Mouse (Mus musculus): ENCODE data around the gene Gm16485. TPM values are rescaled to one million over a fixed set of nuclear protein-coding genes. Genes with fewer than 3 reads are reported as not detected.

The Gm16485 gene
- polyA plus RNA-seq (2011; ENCODE audit: insufficient read depth, insufficient read length, low read depth, missing spikeins) = 0.19 TPM in 1 of 2 replicates, not detected in the other

- no peaks in the 10 kb centered on the region for H3K36me3 ChIP-seq (ENCODE audit: control insufficient read depth, insufficient read depth, low read length, poor library complexity, severe bottlenecking)
- H3K27me3 ChIP-seq (ENCODE audit: control insufficient read depth, insufficient read depth, low read length, poor library complexity, severe bottlenecking) = no peaks in the 10 kb centered on the region
- 0 out of 2 replicates have a peak, but pooled peaks cover 2% of the 10 kb centered on the region for H3K9me3 ChIP-seq (replicated peaks; ENCODE audit: control insufficient read depth, insufficient read depth, low read length, poor library complexity, severe bottlenecking)
- no peak within 1 kb of the TSS for H3K4me3 ChIP-seq (ENCODE audit: low read depth, low read length)
- H3K4me1 ChIP-seq (ENCODE audit: control insufficient read depth, insufficient read depth, low read length) = no peaks in the 10 kb centered on the region
- no peak within 1 kb of the TSS for H3K27ac ChIP-seq (ENCODE audit: insufficient read depth, low read length)
- no peak for TF ChIP-seq CTCF (IDR thresholded peaks at IDR 0.05; ENCODE audit: low read depth, low read length)
- TF ChIP-seq POLR2A (IDR thresholded peaks at IDR 0.05; ENCODE audit: insufficient read depth, low read length) = no peak
- TF ChIP-seq EP300 (IDR thresholded peaks at IDR 0.05; ENCODE audit: insufficient read depth, low read depth, low read length) = no peak
- no peak within 1 kb of the TSS for H3K9ac ChIP-seq (ENCODE audit: low read depth, poor library complexity, severe bottlenecking)
Observed at GRCm38 (mm10) chr9:8971491-8971890, at the start of gene Gm16485. Gm16485 (plus strand) TSS chr9:8971791.

GRCm38 (mm10) chr9:8927561-8927960, 44.0 kb upstream of the Gm16485 start:
- Histone ChIP-seq H3K36me3 (ENCODE audit: control insufficient read depth, insufficient read depth, low read length, poor library complexity, severe bottlenecking) (no peaks in the 10 kb centered on the region), H3K9me3 (replicated peaks; ENCODE audit: control insufficient read depth, insufficient read depth, low read length, poor library complexity, severe bottlenecking) (no peaks in the 10 kb centered on the region), H3K4me1 (ENCODE audit: control insufficient read depth, insufficient read depth, low read length) (no peaks in the 10 kb centered on the region), H3K4me3 (ENCODE audit: low read depth, low read length) (no peak overlapping the region), H3K27me3 (ENCODE audit: control insufficient read depth, insufficient read depth, low read length, poor library complexity, severe bottlenecking) (no peaks in the 10 kb centered on the region), H3K9ac (ENCODE audit: low read depth, poor library complexity, severe bottlenecking) (no peak overlapping the region), H3K27ac (ENCODE audit: insufficient read depth, low read length) (no peak overlapping the region)
- TF ChIP-seq EP300 (IDR thresholded peaks at IDR 0.05; ENCODE audit: insufficient read depth, low read depth, low read length) (no peak), POLR2A (IDR thresholded peaks at IDR 0.05; ENCODE audit: insufficient read depth, low read length) (no peak), CTCF (IDR thresholded peaks at IDR 0.05; ENCODE audit: low read depth, low read length) (no peak)

- Histone ChIP-seq H3K36me3 (ENCODE audit: control insufficient read depth, insufficient read depth, low read length, poor library complexity, severe bottlenecking) (no peaks in the 10 kb centered on the region), H3K9me3 (replicated peaks; ENCODE audit: control insufficient read depth, insufficient read depth, low read length, poor library complexity, severe bottlenecking) (no peaks in the 10 kb centered on the region), H3K27me3 (ENCODE audit: control insufficient read depth, insufficient read depth, low read length, poor library complexity, severe bottlenecking) (no peaks in the 10 kb centered on the region), H3K4me1 (ENCODE audit: control insufficient read depth, insufficient read depth, low read length) (no peaks in the 10 kb centered on the region), H3K27ac (ENCODE audit: insufficient read depth, low read length) (no peak overlapping the region), H3K4me3 (ENCODE audit: low read depth, low read length) (no peak overlapping the region), H3K9ac (ENCODE audit: low read depth, poor library complexity, severe bottlenecking) (no peak overlapping the region)
- TF ChIP-seq POLR2A (IDR thresholded peaks at IDR 0.05; ENCODE audit: insufficient read depth, low read length) (no peak), EP300 (IDR thresholded peaks at IDR 0.05; ENCODE audit: insufficient read depth, low read depth, low read length) (no peak), CTCF (IDR thresholded peaks at IDR 0.05; ENCODE audit: low read depth, low read length) (no peak)
Observed at GRCm38 (mm10) chr9:8937753-8938152, 33.8 kb upstream of the Gm16485 start.

GRCm38 (mm10) chr9:8953306-8953705, 18.3 kb upstream of the Gm16485 start:
- TF ChIP-seq CTCF (IDR thresholded peaks at IDR 0.05; ENCODE audit: low read depth, low read length) (no peak), EP300 (IDR thresholded peaks at IDR 0.05; ENCODE audit: insufficient read depth, low read depth, low read length) (no peak), POLR2A (IDR thresholded peaks at IDR 0.05; ENCODE audit: insufficient read depth, low read length) (no peak)
- no peaks in the 10 kb centered on the region for H3K9me3 ChIP-seq (replicated peaks; ENCODE audit: control insufficient read depth, insufficient read depth, low read length, poor library complexity, severe bottlenecking)
- no peaks in the 10 kb centered on the region for H3K36me3 ChIP-seq (ENCODE audit: control insufficient read depth, insufficient read depth, low read length, poor library complexity, severe bottlenecking)
- H3K27me3 ChIP-seq (ENCODE audit: control insufficient read depth, insufficient read depth, low read length, poor library complexity, severe bottlenecking) = no peaks in the 10 kb centered on the region
- H3K9ac ChIP-seq (ENCODE audit: low read depth, poor library complexity, severe bottlenecking) = no peak overlapping the region
- no peak overlapping the region for H3K4me3 ChIP-seq (ENCODE audit: low read depth, low read length)
- no peak overlapping the region for H3K27ac ChIP-seq (ENCODE audit: insufficient read depth, low read length)
- no peaks in the 10 kb centered on the region for H3K4me1 ChIP-seq (ENCODE audit: control insufficient read depth, insufficient read depth, low read length)

- TF ChIP-seq POLR2A (IDR thresholded peaks at IDR 0.05; ENCODE audit: insufficient read depth, low read length) (no peak), CTCF (IDR thresholded peaks at IDR 0.05; ENCODE audit: low read depth, low read length) (no peak), EP300 (IDR thresholded peaks at IDR 0.05; ENCODE audit: insufficient read depth, low read depth, low read length) (no peak)
- no peak overlapping the region for H3K9ac ChIP-seq (ENCODE audit: low read depth, poor library complexity, severe bottlenecking)
- H3K36me3 ChIP-seq (ENCODE audit: control insufficient read depth, insufficient read depth, low read length, poor library complexity, severe bottlenecking) = no peaks in the 10 kb centered on the region
- no peaks in the 10 kb centered on the region for H3K4me1 ChIP-seq (ENCODE audit: control insufficient read depth, insufficient read depth, low read length)
- H3K9me3 ChIP-seq (replicated peaks; ENCODE audit: control insufficient read depth, insufficient read depth, low read length, poor library complexity, severe bottlenecking) = no peaks in the 10 kb centered on the region
- H3K27me3 ChIP-seq (ENCODE audit: control insufficient read depth, insufficient read depth, low read length, poor library complexity, severe bottlenecking) = no peaks in the 10 kb centered on the region
- no peak overlapping the region for H3K4me3 ChIP-seq (ENCODE audit: low read depth, low read length)
- no peak overlapping the region for H3K27ac ChIP-seq (ENCODE audit: insufficient read depth, low read length)
Observed at GRCm38 (mm10) chr9:8964512-8965133, 7.0 kb upstream of the Gm16485 start.

- no peaks in the 10 kb centered on the region for H3K4me1 ChIP-seq (ENCODE audit: control insufficient read depth, insufficient read depth, low read length)
- no peak for TF ChIP-seq EP300 (IDR thresholded peaks at IDR 0.05; ENCODE audit: insufficient read depth, low read depth, low read length)
- TF ChIP-seq POLR2A (IDR thresholded peaks at IDR 0.05; ENCODE audit: insufficient read depth, low read length) = no peak
- TF ChIP-seq CTCF (IDR thresholded peaks at IDR 0.05; ENCODE audit: low read depth, low read length) = no peak
- no peaks in the 10 kb centered on the region for H3K36me3 ChIP-seq (ENCODE audit: control insufficient read depth, insufficient read depth, low read length, poor library complexity, severe bottlenecking)
- no peak overlapping the region for H3K27ac ChIP-seq (ENCODE audit: insufficient read depth, low read length)
- H3K9ac ChIP-seq (ENCODE audit: low read depth, poor library complexity, severe bottlenecking) = no peak overlapping the region
- H3K9me3 ChIP-seq (replicated peaks; ENCODE audit: control insufficient read depth, insufficient read depth, low read length, poor library complexity, severe bottlenecking) = 0 out of 2 replicates have a peak, but pooled peaks cover 2% of the 10 kb centered on the region
- H3K4me3 ChIP-seq (ENCODE audit: low read depth, low read length) = no peak overlapping the region
- no peaks in the 10 kb centered on the region for H3K27me3 ChIP-seq (ENCODE audit: control insufficient read depth, insufficient read depth, low read length, poor library complexity, severe bottlenecking)
Observed at GRCm38 (mm10) chr9:8970240-8970639, 1.4 kb upstream of the Gm16485 start.
